Mouse (Mus musculus) lung, adult 2 months (tissue): ENCODE measurements around the gene Vav3.

ENCODE experiments used
- CTCF ChIP-seq: fragments of 200-500 bp; IDR thresholded peaks from 2 replicates; pipeline ENCODE4 v1.5.1; 2011; ENCODE audit warnings: mild to moderate bottlenecking, low read length, control low read depth; ENCODE audit not compliant: insufficient read depth
- POLR2A ChIP-seq: fragments of 200-500 bp; IDR thresholded peaks from 2 replicates; pipeline ENCODE4 v1.6.1; 2011; ENCODE audit warnings: low read depth, mild to moderate bottlenecking, control low read depth, low read length, borderline replicate concordance; ENCODE audit errors: extremely low read depth

DNA sequence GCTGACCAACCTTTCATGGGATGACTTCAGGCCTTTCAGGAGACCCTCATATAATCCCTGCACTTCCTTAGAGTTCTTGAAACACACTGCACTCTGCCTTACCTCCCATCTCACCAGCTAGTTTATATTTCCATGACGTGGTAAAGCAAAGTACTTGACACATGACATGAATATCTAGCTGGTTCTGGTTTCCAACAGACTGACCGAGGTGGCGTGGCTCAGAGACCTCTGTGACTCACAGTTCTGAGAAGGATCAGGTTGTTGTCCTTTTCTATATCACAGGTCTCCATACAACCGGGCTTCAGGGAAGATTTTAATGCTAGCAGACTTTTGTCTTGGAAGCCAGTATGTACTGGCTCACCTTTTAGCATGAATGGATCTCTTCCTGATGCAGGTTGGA is 221.8 kb downstream of the Vav3 start:
- TF ChIP-seq CTCF (no peak), POLR2A (no peak)
